Comparison of ENCODE assay signal across 19 mouse cellular contexts in the genomic region with DNA sequence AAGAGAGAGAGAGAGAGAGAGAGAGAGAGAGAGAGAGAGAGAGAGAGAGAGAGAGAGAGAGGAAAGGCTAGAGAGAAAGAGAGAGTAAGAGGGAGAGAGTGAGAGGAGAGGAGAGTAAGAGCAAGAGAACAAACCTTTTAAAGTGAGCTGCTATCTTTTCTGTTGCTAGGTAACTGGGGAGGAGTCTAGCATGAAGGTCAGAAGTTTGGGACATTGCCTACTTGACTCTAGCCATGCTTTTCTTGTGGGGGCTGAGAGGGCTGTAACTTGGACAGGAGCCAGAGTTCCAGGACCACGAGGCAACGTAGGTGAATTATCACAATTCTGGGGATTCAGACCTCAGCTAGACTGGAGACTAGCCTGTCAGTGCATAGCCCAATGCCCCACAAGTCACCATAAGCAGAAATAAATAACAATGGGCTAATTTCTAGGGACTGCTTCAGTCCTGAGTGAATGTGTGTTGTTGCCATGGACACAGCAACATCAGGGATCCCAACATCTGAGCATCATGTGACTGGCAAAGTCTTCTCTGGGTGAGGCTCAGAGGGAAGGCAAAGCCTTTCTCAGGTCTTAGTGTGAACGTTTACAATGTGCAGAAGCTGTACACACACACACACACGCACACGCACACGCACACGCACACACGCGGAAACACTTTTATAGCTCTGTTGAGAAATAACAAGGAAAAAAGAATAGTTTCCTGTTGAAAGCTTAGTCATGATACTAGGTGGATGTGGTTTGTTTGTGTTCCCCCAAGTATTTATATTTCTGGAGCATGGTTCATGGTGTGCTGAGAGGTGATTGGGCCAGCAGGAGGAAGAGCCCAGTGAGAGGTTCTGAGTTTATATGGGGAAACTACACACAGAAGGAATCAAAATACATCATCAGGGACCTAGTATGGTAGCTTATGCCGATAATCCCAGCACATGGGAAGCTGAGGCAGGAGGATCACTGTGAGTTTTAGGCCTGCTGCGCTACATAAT. TPM values are rescaled to one million over a fixed set of nuclear protein-coding genes. Genes with fewer than 3 reads are reported as not detected.
DNase-seq lines count a peak whose midpoint lies in the region; ATAC-seq and TF ChIP-seq lines count a peak whose summit lies in the region.
"Had no signal": no experiment of that assay in that cellular context is flagged by ENCODE, and none has a peak within 500 bp of the region (broad histone marks: within the 10 kb centered on the region; RNA-seq: fewer than 3 reads in every experiment).

No protein-coding gene starts in this region.

- peak overlapping the region; percentile 79 for H3K27ac ChIP-seq in heart, embryonic 12.5 days (ENCODE audit: poor library complexity, severe bottlenecking)
- H3K27ac ChIP-seq in heart, adult 2 months, result no peak overlapping the region
- no peak overlapping the region for H3K27ac ChIP-seq in midbrain, embryonic 11.5 days (ENCODE audit: low read depth, low read length)
- H3K27ac ChIP-seq in midbrain, embryonic 13.5 days, result no peak overlapping the region

- TF ChIP-seq EP300 in heart, adult 2 months (IDR thresholded peaks at IDR 0.05; ENCODE audit: insufficient read depth, low read depth, low read length), result no peak

- H3K79me2 ChIP-seq in heart, adult 2 months (replicated peaks; ENCODE audit: control insufficient read depth, insufficient read depth, low read length), result no peaks in the 10 kb centered on the region

- peaks cover 5% of the 10 kb centered on the region for H3K9me3 ChIP-seq in heart, embryonic 12.5 days (replicated peaks)
- H3K9me3 ChIP-seq in midbrain, embryonic 11.5 days (ENCODE audit: control insufficient read depth, low read length), result no peaks in the 10 kb centered on the region
- no peaks in the 10 kb centered on the region for H3K9me3 ChIP-seq in midbrain, embryonic 13.5 days

- no peak overlapping the region for H3K4me3 ChIP-seq in heart, embryonic 12.5 days
- no peak overlapping the region for H3K4me3 ChIP-seq in heart, adult 2 months
- no peak overlapping the region for H3K4me3 ChIP-seq in midbrain, embryonic 11.5 days (ENCODE audit: low read depth, low read length)
- no peak overlapping the region for H3K4me3 ChIP-seq in midbrain, embryonic 13.5 days (replicated peaks)

- TF ChIP-seq POLR2A in heart, adult 2 months (IDR thresholded peaks at IDR 0.05; ENCODE audit: insufficient read depth, low read depth, low read length), result no peak

- H3K36me3 ChIP-seq in heart, embryonic 12.5 days, result no peaks in the 10 kb centered on the region
- H3K36me3 ChIP-seq in heart, adult 2 months (ENCODE audit: control insufficient read depth, insufficient read depth, low read length), result no peaks in the 10 kb centered on the region
- H3K36me3 ChIP-seq in midbrain, embryonic 11.5 days (ENCODE audit: control insufficient read depth, insufficient read depth, low read length), result no peaks in the 10 kb centered on the region
- H3K36me3 ChIP-seq in midbrain, embryonic 13.5 days, result no peaks in the 10 kb centered on the region

- WGBS in heart, embryonic 12.5 days, result 71% methylated on average over 11 of the region's 11 CpGs
- 68% methylated on average over 11 of the region's 11 CpGs for WGBS in heart, adult 2 months
- WGBS in midbrain, embryonic 11.5 days, result 91% methylated on average over 11 of the region's 11 CpGs
- WGBS in midbrain, embryonic 13.5 days, result 86% methylated on average over 11 of the region's 11 CpGs

- intact Hi-C loops in heart, adult 2 months (cut with DNase I), result no loop called here

- no peaks in the 10 kb centered on the region for H3K27me3 ChIP-seq in heart, embryonic 12.5 days (replicated peaks)
- H3K27me3 ChIP-seq in heart, adult 2 months (ENCODE audit: control insufficient read depth, insufficient read depth, low read length), result no peaks in the 10 kb centered on the region
- no peaks in the 10 kb centered on the region for H3K27me3 ChIP-seq in midbrain, embryonic 11.5 days (ENCODE audit: control insufficient read depth, insufficient read depth, low read length)
- H3K27me3 ChIP-seq in midbrain, embryonic 13.5 days, result no peaks in the 10 kb centered on the region
- H3K27me3 ChIP-seq: CH12.LX had no signal

- H3K4me1 ChIP-seq in heart, embryonic 12.5 days (replicated peaks), result peaks cover 17% of the 10 kb centered on the region
- H3K4me1 ChIP-seq in heart, adult 2 months (ENCODE audit: control insufficient read depth, insufficient read depth, low read length), result peaks cover 4% of the 10 kb centered on the region
- H3K4me1 ChIP-seq in midbrain, embryonic 11.5 days (ENCODE audit: control insufficient read depth, insufficient read depth, low read length), result no peaks in the 10 kb centered on the region
- H3K4me1 ChIP-seq in midbrain, embryonic 13.5 days (replicated peaks), result no peaks in the 10 kb centered on the region

- peak overlapping the region; percentile 37 for H3K4me2 ChIP-seq in heart, embryonic 12.5 days
- H3K4me2 ChIP-seq in midbrain, embryonic 11.5 days, result no peak overlapping the region
- no peak overlapping the region for H3K4me2 ChIP-seq in midbrain, embryonic 13.5 days (replicated peaks)

- ATAC-seq in heart, embryonic 12.5 days (ENCODE audit: insufficient number of reproducible peaks, low FRiP score), result peak; percentile 79
- ATAC-seq in midbrain, embryonic 11.5 days (ENCODE audit: low FRiP score), result 0 out of 2 replicates have a peak, but pooled peaks have one; percentile 24
- no peak for ATAC-seq in midbrain, embryonic 13.5 days
- ATAC-seq in megakaryocyte, adult 5-6 weeks (ENCODE audit: poor library complexity, severe bottlenecking), result 0 out of 2 replicates have a peak, but pooled peaks have one; percentile 14

- TF ChIP-seq CTCF in heart, adult 2 months (IDR thresholded peaks at IDR 0.05), result no peak

- DNase-seq in heart, adult 2 months, result no peak
- no peak for DNase-seq in midbrain, embryonic 11.5 days (ENCODE audit: low spot score, missing footprints)
- DNase-seq in thymus, postnatal 14 days, result no peak
- DNase-seq in testis, postnatal 10 days (ENCODE audit: low spot score), result no peak
- DNase-seq in layer of hippocampus, postnatal 36 days, result no peak
- DNase-seq: adrenal gland, postnatal 36 days; cerebellum, adult 18-20 months; embryo, embryonic 11 days; gastrocnemius, postnatal 14 days; kidney, adult 11 months had no signal

- no peak overlapping the region for H3K9ac ChIP-seq in heart, embryonic 12.5 days
- H3K9ac ChIP-seq in heart, adult 2 months (ENCODE audit: low read depth, low read length), result no peak overlapping the region
- H3K9ac ChIP-seq in midbrain, embryonic 11.5 days (ENCODE audit: low read length), result no peak overlapping the region
- no peak overlapping the region for H3K9ac ChIP-seq in midbrain, embryonic 13.5 days (replicated peaks)

RNA-seq across cellular contexts. Expression of gene Cd244a, which starts 5.3 kb away (rescaled TPM):
- polyA plus RNA-seq in heart, embryonic 12.5 days (2016; fragmentation: Nextera tagmentation; extraction: Ambion mirVana), result not detected in 2 replicates
- total RNA-seq in heart, adult 2 months (2021), result under 1 TPM; 0.21 to 0.36 TPM
- 0.29 and 0.88 TPM in 2 replicates for polyA plus RNA-seq in heart, adult 2 months (2012; rRNA removed)
- not detected in 2 replicates for polyA plus RNA-seq in midbrain, embryonic 11.5 days (2014; fragmentation: Nextera tagmentation; extraction: Ambion mirVana)
- polyA plus RNA-seq in midbrain, embryonic 13.5 days (2015; fragmentation: Nextera tagmentation; extraction: Ambion mirVana), result not detected in 2 replicates
- 12.3 and 15.1 TPM in 2 replicates for total RNA-seq in megakaryocyte, adult 5-6 weeks (2015)
- 16.3 and 16.8 TPM in 2 replicates for total RNA-seq in megakaryocyte, adult 5-6 weeks (2017)
- total RNA-seq in layer of hippocampus, postnatal 36 days (2021), result not detected
- total RNA-seq: gastrocnemius, postnatal 14 days; layer of hippocampus, adult 18-20 months; left cerebral cortex, postnatal 10 days had no signal
- polyA plus RNA-seq: neural tube, embryonic 14.5 days had no signal

RNA-seq across cellular contexts. Expression of gene Itln1, which starts 18.6 kb away (rescaled TPM):
- not detected in 2 replicates for polyA plus RNA-seq in heart, embryonic 12.5 days (2016; fragmentation: Nextera tagmentation; extraction: Ambion mirVana)
- total RNA-seq in heart, adult 2 months (2021), result not detected
- 0.16 TPM in 1 of 2 replicates, not detected in the other for polyA plus RNA-seq in heart, adult 2 months (2012; rRNA removed)
- not detected in 2 replicates for polyA plus RNA-seq in midbrain, embryonic 11.5 days (2014; fragmentation: Nextera tagmentation; extraction: Ambion mirVana)
- not detected in 2 replicates for polyA plus RNA-seq in midbrain, embryonic 13.5 days (2015; fragmentation: Nextera tagmentation; extraction: Ambion mirVana)
- total RNA-seq in megakaryocyte, adult 5-6 weeks (2015), result not detected in 2 replicates
- not detected in 2 replicates for total RNA-seq in megakaryocyte, adult 5-6 weeks (2017)
- total RNA-seq in layer of hippocampus, postnatal 36 days (2021), result not detected
- total RNA-seq: adrenal gland, postnatal 36 days; CH12.LX; gastrocnemius, postnatal 14 days; layer of hippocampus, adult 18-20 months; left cerebral cortex, postnatal 10 days; liver, adult 2 months had no signal
- polyA plus RNA-seq: liver, adult 2 months; neural tube, embryonic 14.5 days; spleen, adult 2 months had no signal

RNA-seq across cellular contexts. Expression of gene Alyref2, which starts 50.4 kb away (rescaled TPM):
- 12.4 and 13.3 TPM in 2 replicates for polyA plus RNA-seq in heart, embryonic 12.5 days (2016; fragmentation: Nextera tagmentation; extraction: Ambion mirVana)
- total RNA-seq in heart, adult 2 months (2021), result 1 to 10 TPM; 1.6 to 2.2 TPM
- 2.5 TPM in 2 replicates for polyA plus RNA-seq in heart, adult 2 months (2012; rRNA removed)
- 16.2 and 16.8 TPM in 2 replicates for polyA plus RNA-seq in midbrain, embryonic 11.5 days (2014; fragmentation: Nextera tagmentation; extraction: Ambion mirVana)
- polyA plus RNA-seq in midbrain, embryonic 13.5 days (2015; fragmentation: Nextera tagmentation; extraction: Ambion mirVana), result 30.1 and 31.2 TPM in 2 replicates
- 8.7 and 11.4 TPM in 2 replicates for total RNA-seq in megakaryocyte, adult 5-6 weeks (2015)
- 12.7 and 13.2 TPM in 2 replicates for total RNA-seq in megakaryocyte, adult 5-6 weeks (2017)
- 1 to 10 TPM; 6.8 to 7.1 TPM for total RNA-seq in layer of hippocampus, postnatal 36 days (2021)

RNA-seq across cellular contexts. Expression of gene Ly9, which starts 53.6 kb away (rescaled TPM):
- 0.10 TPM in 1 of 2 replicates, not detected in the other for polyA plus RNA-seq in heart, embryonic 12.5 days (2016; fragmentation: Nextera tagmentation; extraction: Ambion mirVana)
- total RNA-seq in heart, adult 2 months (2021), result under 1 TPM; 0.36 to 0.60 TPM
- 0.35 and 0.74 TPM in 2 replicates for polyA plus RNA-seq in heart, adult 2 months (2012; rRNA removed)
- not detected in 2 replicates for polyA plus RNA-seq in midbrain, embryonic 11.5 days (2014; fragmentation: Nextera tagmentation; extraction: Ambion mirVana)
- not detected in 2 replicates for polyA plus RNA-seq in midbrain, embryonic 13.5 days (2015; fragmentation: Nextera tagmentation; extraction: Ambion mirVana)
- total RNA-seq in megakaryocyte, adult 5-6 weeks (2015), result 41.3 and 43.2 TPM in 2 replicates
- 72.9 and 75.3 TPM in 2 replicates for total RNA-seq in megakaryocyte, adult 5-6 weeks (2017)
- not detected for total RNA-seq in layer of hippocampus, postnatal 36 days (2021)
- total RNA-seq: left cerebral cortex, postnatal 10 days had no signal
- polyA plus RNA-seq: neural tube, embryonic 14.5 days had no signal
